Mouse (Mus musculus) spleen, adult 12 weeks (tissue): Measurements from ENCODE around the gene Snx15.

Source experiments
- DNase-seq: peaks from one replicate; pipeline ENCODE4 v3.0.0; 2022; ENCODE audit warnings: low spot score

Snx15 gene

GRCm38 (mm10) chr19:6070571-6071250 lies 57.4 kb downstream of the Snx15 start:
- DNase-seq, result no peak

GRCm38 (mm10) chr19:6069851-6070250 lies 58.3 kb downstream of the Snx15 start:
- no peak for DNase-seq
